Mouse (Mus musculus): ENCODE data around the gene Ada. TPM values are rescaled to one million over a fixed set of nuclear protein-coding genes. Genes with fewer than 3 reads are reported as not detected.

Gene Ada
- polyA plus RNA-seq, 1 experiment = 8.4 TPM

GRCm38 (mm10) chr2:163702431-163702830, 47.6 kb downstream of the Ada start:
- H3K4me3 ChIP-seq (ENCODE audit: low read depth, low read length) = no peak overlapping the region
- H3K9me3 ChIP-seq (replicated peaks; ENCODE audit: control insufficient read depth, insufficient read depth, low read length, poor library complexity, severe bottlenecking) = no peaks in the 10 kb centered on the region
- TF ChIP-seq EP300 (IDR thresholded peaks at IDR 0.05; ENCODE audit: insufficient read depth, low read depth, low read length) (no peak), CTCF (IDR thresholded peaks at IDR 0.05; ENCODE audit: low read depth, low read length) (no peak), POLR2A (IDR thresholded peaks at IDR 0.05; ENCODE audit: insufficient read depth, low read length) (no peak)
- no peaks in the 10 kb centered on the region for H3K27me3 ChIP-seq (ENCODE audit: control insufficient read depth, insufficient read depth, low read length, poor library complexity, severe bottlenecking)
- no peaks in the 10 kb centered on the region for H3K36me3 ChIP-seq (ENCODE audit: control insufficient read depth, insufficient read depth, low read length, poor library complexity, severe bottlenecking)
- no peak overlapping the region for H3K9ac ChIP-seq (ENCODE audit: low read depth, poor library complexity, severe bottlenecking)
- no peaks in the 10 kb centered on the region for H3K4me1 ChIP-seq (ENCODE audit: control insufficient read depth, insufficient read depth, low read length)
- no peak overlapping the region for H3K27ac ChIP-seq (ENCODE audit: insufficient read depth, low read length)

DNA sequence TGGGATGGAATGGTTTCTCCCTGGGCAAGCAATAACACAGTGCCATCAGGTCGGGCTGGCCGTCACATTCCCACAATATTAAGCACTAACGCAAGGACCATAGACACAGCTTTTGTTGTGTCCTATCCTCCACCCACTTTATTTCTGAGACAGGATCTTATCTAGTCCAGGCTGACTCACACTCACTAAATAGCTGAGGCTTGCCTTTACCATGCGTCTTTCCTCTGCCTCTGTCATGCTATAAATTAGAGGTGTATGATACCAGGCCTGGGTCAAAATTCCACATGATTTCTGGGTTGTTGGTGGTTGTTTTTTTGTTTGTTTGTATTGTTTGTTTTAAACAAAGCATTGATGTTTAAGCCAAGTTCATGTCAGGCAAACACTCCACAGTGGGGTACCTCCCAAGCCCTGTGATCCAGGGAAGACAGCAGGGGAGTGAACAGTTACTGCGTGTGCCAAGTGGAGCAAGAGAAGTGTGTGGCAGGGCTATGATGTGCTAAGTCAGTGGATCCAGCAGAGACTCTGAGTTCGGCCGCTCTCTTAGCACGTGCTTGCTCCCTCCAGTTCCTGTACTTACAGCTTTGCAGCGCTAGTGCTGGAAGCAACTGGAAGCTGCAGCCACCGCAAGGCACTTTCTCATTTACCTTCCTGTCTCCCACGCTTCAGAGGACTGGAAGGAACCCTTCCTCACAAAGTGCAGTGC, 50.8 kb downstream of the Ada start:
- Histone ChIP-seq H3K27ac (ENCODE audit: insufficient read depth, low read length) (no peak overlapping the region), H3K4me3 (ENCODE audit: low read depth, low read length) (no peak overlapping the region), H3K27me3 (ENCODE audit: control insufficient read depth, insufficient read depth, low read length, poor library complexity, severe bottlenecking) (no peaks in the 10 kb centered on the region), H3K4me1 (ENCODE audit: control insufficient read depth, insufficient read depth, low read length) (no peaks in the 10 kb centered on the region), H3K36me3 (ENCODE audit: control insufficient read depth, insufficient read depth, low read length, poor library complexity, severe bottlenecking) (no peaks in the 10 kb centered on the region), H3K9ac (ENCODE audit: low read depth, poor library complexity, severe bottlenecking) (no peak overlapping the region), H3K9me3 (replicated peaks; ENCODE audit: control insufficient read depth, insufficient read depth, low read length, poor library complexity, severe bottlenecking) (no peaks in the 10 kb centered on the region)
- no peak for TF ChIP-seq CTCF (IDR thresholded peaks at IDR 0.05; ENCODE audit: low read depth, low read length)
- no peak for TF ChIP-seq POLR2A (IDR thresholded peaks at IDR 0.05; ENCODE audit: insufficient read depth, low read length)

- Histone ChIP-seq H3K36me3 (ENCODE audit: control insufficient read depth, insufficient read depth, low read length, poor library complexity, severe bottlenecking) (no peaks in the 10 kb centered on the region), H3K27ac (ENCODE audit: insufficient read depth, low read length) (no peak overlapping the region), H3K4me1 (ENCODE audit: control insufficient read depth, insufficient read depth, low read length) (no peaks in the 10 kb centered on the region), H3K4me3 (ENCODE audit: low read depth, low read length) (no peak overlapping the region), H3K9me3 (replicated peaks; ENCODE audit: control insufficient read depth, insufficient read depth, low read length, poor library complexity, severe bottlenecking) (no peaks in the 10 kb centered on the region), H3K27me3 (ENCODE audit: control insufficient read depth, insufficient read depth, low read length, poor library complexity, severe bottlenecking) (no peaks in the 10 kb centered on the region), H3K9ac (ENCODE audit: low read depth, poor library complexity, severe bottlenecking) (no peak overlapping the region)
- TF ChIP-seq EP300 (IDR thresholded peaks at IDR 0.05; ENCODE audit: insufficient read depth, low read depth, low read length) = no peak
- TF ChIP-seq POLR2A (IDR thresholded peaks at IDR 0.05; ENCODE audit: insufficient read depth, low read length) = no peak
- TF ChIP-seq CTCF (IDR thresholded peaks at IDR 0.05; ENCODE audit: low read depth, low read length) = no peak
These were observed 52.1 kb downstream of the Ada start for GRCm38 (mm10) chr2:163697764-163698480.

DNA sequence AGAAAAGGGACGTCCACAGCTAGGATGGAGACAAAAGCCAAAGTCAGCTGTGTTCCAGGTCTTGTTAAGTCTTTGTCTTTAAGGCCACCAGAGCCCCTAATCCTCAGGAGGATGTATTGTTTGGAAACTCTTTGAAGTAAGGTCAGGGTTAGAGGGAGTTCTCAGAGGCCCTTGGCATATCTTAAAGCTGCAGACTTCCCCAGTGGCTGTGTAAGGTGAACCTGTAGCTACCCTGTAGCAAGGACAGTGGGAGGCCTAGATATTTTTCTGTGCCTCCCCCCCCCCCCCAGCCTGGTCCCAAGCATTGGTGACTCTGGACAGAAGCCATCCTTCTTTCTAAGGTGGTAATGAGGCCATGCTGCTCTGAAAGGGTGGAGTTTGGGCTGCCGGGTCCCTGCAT, 53.3 kb downstream of the Ada start:
- no peaks in the 10 kb centered on the region for H3K4me1 ChIP-seq (ENCODE audit: control insufficient read depth, insufficient read depth, low read length)
- H3K27ac ChIP-seq (ENCODE audit: insufficient read depth, low read length) = no peak overlapping the region
- TF ChIP-seq EP300 (IDR thresholded peaks at IDR 0.05; ENCODE audit: insufficient read depth, low read depth, low read length) (no peak), CTCF (IDR thresholded peaks at IDR 0.05; ENCODE audit: low read depth, low read length) (no peak), POLR2A (IDR thresholded peaks at IDR 0.05; ENCODE audit: insufficient read depth, low read length) (no peak)
- H3K36me3 ChIP-seq (ENCODE audit: control insufficient read depth, insufficient read depth, low read length, poor library complexity, severe bottlenecking) = no peaks in the 10 kb centered on the region
- H3K4me3 ChIP-seq (ENCODE audit: low read depth, low read length) = no peak overlapping the region
- H3K9ac ChIP-seq (ENCODE audit: low read depth, poor library complexity, severe bottlenecking) = no peak overlapping the region
- no peaks in the 10 kb centered on the region for H3K27me3 ChIP-seq (ENCODE audit: control insufficient read depth, insufficient read depth, low read length, poor library complexity, severe bottlenecking)
- no peaks in the 10 kb centered on the region for H3K9me3 ChIP-seq (replicated peaks; ENCODE audit: control insufficient read depth, insufficient read depth, low read length, poor library complexity, severe bottlenecking)

DNA sequence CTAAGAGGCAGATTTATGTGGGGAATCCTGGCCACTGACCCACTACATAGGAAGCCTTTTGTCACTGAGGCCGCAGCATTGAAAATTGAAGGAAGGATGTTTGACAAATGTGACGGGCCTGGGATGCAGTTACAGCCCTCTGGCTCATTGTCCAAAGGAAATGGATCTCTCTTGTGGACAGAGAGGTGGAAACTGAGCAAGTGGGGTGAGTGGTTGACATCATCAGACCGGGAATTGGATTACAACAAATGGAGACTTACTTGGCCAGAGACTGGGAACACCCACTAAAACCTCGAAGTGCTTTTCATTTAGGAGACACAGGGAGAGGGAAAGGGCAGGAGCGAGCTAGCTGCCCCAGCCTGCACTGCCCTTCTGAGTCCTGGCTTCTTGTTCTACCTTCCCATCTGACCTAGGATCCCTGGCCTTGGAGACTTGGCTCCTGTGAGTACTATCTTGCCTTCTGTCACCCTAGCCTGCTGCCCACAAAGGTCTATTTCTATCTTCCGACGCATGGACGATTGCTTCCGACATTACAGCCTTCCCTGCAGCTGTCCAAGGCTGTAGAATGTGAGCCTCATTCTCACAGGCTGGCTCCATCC, 56.2 kb downstream of the Ada start:
- H3K4me1 ChIP-seq (ENCODE audit: control insufficient read depth, insufficient read depth, low read length) = no peaks in the 10 kb centered on the region
- no peaks in the 10 kb centered on the region for H3K36me3 ChIP-seq (ENCODE audit: control insufficient read depth, insufficient read depth, low read length, poor library complexity, severe bottlenecking)
- no peak overlapping the region for H3K9ac ChIP-seq (ENCODE audit: low read depth, poor library complexity, severe bottlenecking)
- no peaks in the 10 kb centered on the region for H3K27me3 ChIP-seq (ENCODE audit: control insufficient read depth, insufficient read depth, low read length, poor library complexity, severe bottlenecking)
- TF ChIP-seq CTCF (IDR thresholded peaks at IDR 0.05; ENCODE audit: low read depth, low read length) (no peak), EP300 (IDR thresholded peaks at IDR 0.05; ENCODE audit: insufficient read depth, low read depth, low read length) (no peak), POLR2A (IDR thresholded peaks at IDR 0.05; ENCODE audit: insufficient read depth, low read length) (no peak)
- H3K9me3 ChIP-seq (replicated peaks; ENCODE audit: control insufficient read depth, insufficient read depth, low read length, poor library complexity, severe bottlenecking) = no peaks in the 10 kb centered on the region
- H3K4me3 ChIP-seq (ENCODE audit: low read depth, low read length) = no peak overlapping the region
- no peak overlapping the region for H3K27ac ChIP-seq (ENCODE audit: insufficient read depth, low read length)
